Mouse (Mus musculus): ENCODE results near the gene Agtrap. TPM values are rescaled to one million over a fixed set of nuclear protein-coding genes. Genes with fewer than 3 reads are reported as not detected.

The Agtrap gene
- polyA plus RNA-seq, 1 experiment from 2014 or later, result 10.9 TPM

DNA sequence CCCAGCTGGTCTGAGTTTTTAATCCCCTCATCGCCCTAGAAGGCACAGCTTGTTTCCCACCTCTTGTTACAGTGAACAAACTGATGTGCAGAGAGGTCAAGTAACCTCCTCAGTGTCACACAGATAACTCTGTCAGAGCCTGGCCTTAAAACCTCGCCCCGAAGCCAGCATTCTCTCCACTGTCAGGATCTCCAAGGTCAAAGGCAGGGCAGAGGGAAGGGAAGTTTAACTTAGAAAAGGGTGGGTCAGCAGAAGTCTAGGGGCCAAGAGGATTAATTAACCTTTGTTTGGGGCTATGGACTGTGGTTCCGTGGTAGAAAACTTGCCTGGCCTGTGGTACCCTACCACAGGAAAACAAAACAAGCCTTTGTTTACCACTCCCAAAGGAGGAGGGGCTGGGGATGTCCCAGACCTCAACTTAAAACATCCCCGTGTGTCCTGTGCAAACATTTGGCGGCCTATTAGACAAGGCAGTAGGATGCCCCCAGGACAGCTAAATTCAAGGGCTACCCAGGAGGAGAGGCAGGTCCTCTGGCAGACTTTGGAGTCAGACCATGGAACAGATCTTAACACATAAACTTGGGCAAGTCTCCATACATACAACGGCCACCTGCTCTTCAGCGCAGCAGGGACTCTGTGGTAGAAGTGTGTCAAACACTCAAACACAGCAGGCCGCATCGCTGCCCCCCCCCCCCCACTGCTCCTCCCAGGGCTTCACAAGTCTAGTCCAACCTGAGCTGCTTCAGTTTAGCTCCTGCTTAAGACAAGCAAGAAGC is 2.5 kb downstream of the Agtrap start:
- H3K36me3 ChIP-seq (ENCODE audit: control insufficient read depth, insufficient read depth, low read length), result no peaks in the 10 kb centered on the region
- no peak overlapping the region for H3K4me2 ChIP-seq (replicated peaks; ENCODE audit: low read depth, low read length)
- no peak overlapping the region for H3K27ac ChIP-seq (ENCODE audit: low read depth, low read length)
- H3K9me3 ChIP-seq (ENCODE audit: control insufficient read depth, low read length), result no peaks in the 10 kb centered on the region
- no peaks in the 10 kb centered on the region for H3K27me3 ChIP-seq (ENCODE audit: control insufficient read depth, insufficient read depth, low read length)
- H3K4me1 ChIP-seq (replicated peaks; ENCODE audit: control insufficient read depth, insufficient read depth, low read length), result peaks cover 5% of the 10 kb centered on the region
- 38% methylated on average over 8 of the region's 10 CpGs for WGBS
- no peak overlapping the region for H3K9ac ChIP-seq (ENCODE audit: low read depth, low read length)
- no peak overlapping the region for H3K4me3 ChIP-seq (ENCODE audit: low read depth, low read length)
- DNase-seq (ENCODE audit: low spot score) (no peak), ATAC-seq (ENCODE audit: low FRiP score) (no peak)

DNA sequence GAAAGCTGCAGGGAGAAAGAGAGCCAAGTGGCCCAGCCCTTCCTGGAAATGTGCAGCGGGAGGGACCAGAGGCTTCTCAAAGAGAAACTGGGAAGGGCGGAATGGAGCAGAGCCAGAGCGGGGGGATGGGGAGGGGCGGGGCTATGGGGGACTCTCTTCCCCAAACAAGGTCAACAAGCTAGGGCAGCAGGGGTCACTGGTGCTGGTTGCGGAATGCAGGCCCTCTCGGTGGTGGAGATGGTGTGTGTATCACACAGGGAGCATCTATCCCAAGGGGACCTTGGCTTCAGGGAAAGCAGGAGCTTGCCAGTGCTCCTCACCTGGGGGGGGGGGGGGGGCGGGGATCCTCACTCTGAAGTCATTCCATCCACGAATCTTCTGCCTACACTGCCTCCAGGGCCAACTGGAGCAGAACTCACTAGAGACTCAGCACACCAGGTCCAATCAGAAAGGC is 3.5 kb downstream of the Agtrap start:
- Histone ChIP-seq H3K9me3 (ENCODE audit: control insufficient read depth, low read length) (no peaks in the 10 kb centered on the region), H3K4me3 (ENCODE audit: low read depth, low read length) (no peak overlapping the region), H3K4me1 (replicated peaks; ENCODE audit: control insufficient read depth, insufficient read depth, low read length) (peaks cover 5% of the 10 kb centered on the region), H3K27ac (ENCODE audit: low read depth, low read length) (no peak overlapping the region), H3K27me3 (ENCODE audit: control insufficient read depth, insufficient read depth, low read length) (no peaks in the 10 kb centered on the region), H3K36me3 (ENCODE audit: control insufficient read depth, insufficient read depth, low read length) (no peaks in the 10 kb centered on the region), H3K9ac (ENCODE audit: low read depth, low read length) (no peak overlapping the region), H3K4me2 (replicated peaks; ENCODE audit: low read depth, low read length) (no peak overlapping the region)
- WGBS, result 8% methylated on average over 8 of the region's 8 CpGs
- ATAC-seq (ENCODE audit: low FRiP score), result no peak
- no peak for DNase-seq (ENCODE audit: low spot score)

- Histone ChIP-seq H3K9me3 (ENCODE audit: control insufficient read depth, low read length) (no peaks in the 10 kb centered on the region), H3K27me3 (ENCODE audit: control insufficient read depth, insufficient read depth, low read length) (no peaks in the 10 kb centered on the region), H3K27ac (ENCODE audit: low read depth, low read length) (no peak overlapping the region), H3K9ac (ENCODE audit: low read depth, low read length) (no peak overlapping the region), H3K36me3 (ENCODE audit: control insufficient read depth, insufficient read depth, low read length) (no peaks in the 10 kb centered on the region), H3K4me2 (replicated peaks; ENCODE audit: low read depth, low read length) (no peak overlapping the region), H3K4me3 (ENCODE audit: low read depth, low read length) (no peak overlapping the region), H3K4me1 (replicated peaks; ENCODE audit: control insufficient read depth, insufficient read depth, low read length) (peaks cover 5% of the 10 kb centered on the region)
- DNase-seq (ENCODE audit: low spot score) (no peak), ATAC-seq (ENCODE audit: low FRiP score) (no peak)
- 50% methylated on average over 21 of the region's 21 CpGs for WGBS
Measured at GRCm38 (mm10) chr4:148083176-148083899, 4.5 kb downstream of the Agtrap start.

DNA sequence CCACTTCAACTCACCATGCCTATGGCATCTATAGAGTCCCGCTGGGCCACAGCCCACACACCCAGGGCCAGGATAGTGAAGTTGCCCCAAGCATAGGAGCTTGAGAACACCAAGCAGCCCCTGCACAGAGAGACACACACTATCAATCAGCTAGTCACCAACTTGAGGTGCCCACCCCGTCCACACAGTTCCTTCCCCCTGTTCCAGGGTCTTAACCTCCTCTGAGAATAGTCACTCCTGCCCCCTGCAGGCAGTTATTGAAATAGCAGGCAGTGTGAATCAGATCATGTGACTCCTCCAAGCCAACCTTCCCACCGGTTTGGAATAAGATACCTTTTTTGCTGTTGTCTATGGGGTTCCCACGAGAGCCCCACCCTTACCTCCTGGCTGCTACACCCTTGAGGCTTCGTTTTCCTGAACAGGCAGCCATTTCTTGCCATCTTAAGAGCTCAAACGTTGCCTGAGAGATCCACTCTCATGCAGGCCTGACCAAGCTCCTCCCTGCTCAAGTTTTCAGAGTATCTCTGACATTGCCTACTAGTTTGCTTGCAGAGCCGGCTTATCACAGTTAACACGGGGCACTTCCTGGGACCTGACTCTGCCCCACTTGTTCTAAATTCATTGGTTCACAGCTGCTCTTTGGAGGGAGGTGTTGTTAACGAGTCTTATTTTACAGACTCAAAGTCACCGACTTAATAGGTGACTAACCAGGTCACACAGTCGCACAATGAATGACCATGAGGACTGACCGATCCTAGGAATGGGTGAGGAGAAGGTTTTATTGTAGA is 5.4 kb downstream of the Agtrap start:
- no peak overlapping the region for H3K4me3 ChIP-seq (ENCODE audit: low read depth, low read length)
- H3K27me3 ChIP-seq (ENCODE audit: control insufficient read depth, insufficient read depth, low read length), result no peaks in the 10 kb centered on the region
- H3K36me3 ChIP-seq (ENCODE audit: control insufficient read depth, insufficient read depth, low read length), result no peaks in the 10 kb centered on the region
- H3K9ac ChIP-seq (ENCODE audit: low read depth, low read length), result no peak overlapping the region
- no peak overlapping the region for H3K4me2 ChIP-seq (replicated peaks; ENCODE audit: low read depth, low read length)
- ATAC-seq (ENCODE audit: low FRiP score), result peak; percentile 33; the same call in 1 of the 2 replicates
- peak; percentile 80 for DNase-seq (ENCODE audit: low spot score)
- no peaks in the 10 kb centered on the region for H3K9me3 ChIP-seq (ENCODE audit: control insufficient read depth, low read length)
- 56% methylated on average over 12 of the region's 12 CpGs for WGBS
- peaks cover 5% of the 10 kb centered on the region; the same call in 1 of the 2 replicates for H3K4me1 ChIP-seq (replicated peaks; ENCODE audit: control insufficient read depth, insufficient read depth, low read length)
- H3K27ac ChIP-seq (ENCODE audit: low read depth, low read length), result no peak overlapping the region

DNA sequence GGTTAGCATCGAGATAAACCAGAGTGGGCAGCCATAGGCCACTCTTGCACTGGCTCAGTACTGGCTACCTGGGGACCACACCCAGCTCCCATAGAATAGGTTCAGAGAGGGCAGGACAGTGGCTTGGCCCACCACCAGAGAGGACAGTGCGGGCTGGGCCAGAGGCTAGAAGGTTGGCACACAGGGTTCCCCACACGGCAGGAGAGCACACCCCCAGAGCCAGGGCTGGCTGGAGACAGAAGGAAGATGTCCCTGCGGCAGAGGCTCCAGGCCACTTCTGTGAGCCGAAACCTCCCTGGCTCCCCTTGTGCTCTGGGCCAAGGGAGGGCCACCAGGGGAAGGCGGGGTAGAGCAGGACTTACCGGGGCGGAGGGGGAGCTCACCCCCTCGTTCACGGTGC is 6.6 kb downstream of the Agtrap start:
- Histone ChIP-seq H3K36me3 (ENCODE audit: control insufficient read depth, insufficient read depth, low read length) (no peaks in the 10 kb centered on the region), H3K27ac (ENCODE audit: low read depth, low read length) (no peak overlapping the region), H3K27me3 (ENCODE audit: control insufficient read depth, insufficient read depth, low read length) (no peaks in the 10 kb centered on the region), H3K9me3 (ENCODE audit: control insufficient read depth, low read length) (no peaks in the 10 kb centered on the region), H3K4me3 (ENCODE audit: low read depth, low read length) (no peak overlapping the region), H3K9ac (ENCODE audit: low read depth, low read length) (no peak overlapping the region), H3K4me2 (replicated peaks; ENCODE audit: low read depth, low read length) (no peak overlapping the region), H3K4me1 (replicated peaks; ENCODE audit: control insufficient read depth, insufficient read depth, low read length) (peaks cover 5% of the 10 kb centered on the region; the same call in 1 of the 2 replicates)
- WGBS, result 93% methylated on average over 10 of the region's 10 CpGs
- ATAC-seq (ENCODE audit: low FRiP score), result no peak
- DNase-seq (ENCODE audit: low spot score), result no peak

DNA sequence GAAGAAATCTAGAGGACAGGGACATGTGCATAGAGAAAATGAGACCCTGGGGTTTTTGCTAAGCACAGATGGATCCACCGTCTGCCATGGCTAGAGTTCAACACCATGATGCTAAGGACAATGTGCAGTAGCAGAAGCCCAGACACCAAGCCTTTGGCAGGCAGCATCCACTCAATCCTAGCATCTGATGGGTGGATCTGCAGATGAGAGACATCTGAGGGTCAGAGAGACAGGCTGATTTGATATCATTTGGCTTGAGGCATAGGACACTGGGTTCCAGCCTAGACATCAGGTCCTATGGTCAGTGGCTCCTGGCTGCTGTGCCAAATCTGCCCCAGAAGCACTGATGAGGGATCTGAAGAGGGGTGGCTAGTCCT is 7.2 kb downstream of the Agtrap start:
- DNase-seq (ENCODE audit: low spot score) (no peak), ATAC-seq (ENCODE audit: low FRiP score) (no peak)
- Histone ChIP-seq H3K4me3 (ENCODE audit: low read depth, low read length) (no peak overlapping the region), H3K4me2 (replicated peaks; ENCODE audit: low read depth, low read length) (no peak overlapping the region), H3K36me3 (ENCODE audit: control insufficient read depth, insufficient read depth, low read length) (no peaks in the 10 kb centered on the region), H3K27me3 (ENCODE audit: control insufficient read depth, insufficient read depth, low read length) (no peaks in the 10 kb centered on the region), H3K4me1 (replicated peaks; ENCODE audit: control insufficient read depth, insufficient read depth, low read length) (peaks cover 3% of the 10 kb centered on the region; the same call in 1 of the 2 replicates), H3K9ac (ENCODE audit: low read depth, low read length) (no peak overlapping the region), H3K27ac (ENCODE audit: low read depth, low read length) (no peak overlapping the region), H3K9me3 (ENCODE audit: control insufficient read depth, low read length) (no peaks in the 10 kb centered on the region)
- 100% methylated on average over 1 of the region's 1 CpGs for WGBS

- H3K4me1 ChIP-seq (replicated peaks; ENCODE audit: control insufficient read depth, insufficient read depth, low read length), result 0 out of 2 replicates have a peak, but pooled peaks cover 2% of the 10 kb centered on the region
- H3K4me2 ChIP-seq (replicated peaks; ENCODE audit: low read depth, low read length), result no peak overlapping the region
- H3K4me3 ChIP-seq (ENCODE audit: low read depth, low read length), result no peak overlapping the region
- H3K9me3 ChIP-seq (ENCODE audit: control insufficient read depth, low read length), result no peaks in the 10 kb centered on the region
- no peak for DNase-seq (ENCODE audit: low spot score)
- WGBS, result 90% methylated on average over 8 of the region's 8 CpGs
- H3K27me3 ChIP-seq (ENCODE audit: control insufficient read depth, insufficient read depth, low read length), result no peaks in the 10 kb centered on the region
- no peak overlapping the region for H3K9ac ChIP-seq (ENCODE audit: low read depth, low read length)
- no peak overlapping the region for H3K27ac ChIP-seq (ENCODE audit: low read depth, low read length)
- H3K36me3 ChIP-seq (ENCODE audit: control insufficient read depth, insufficient read depth, low read length), result no peaks in the 10 kb centered on the region
- ATAC-seq (ENCODE audit: low FRiP score), result no peak
Measured at GRCm38 (mm10) chr4:148079944-148080596, 7.8 kb downstream of the Agtrap start.

DNA sequence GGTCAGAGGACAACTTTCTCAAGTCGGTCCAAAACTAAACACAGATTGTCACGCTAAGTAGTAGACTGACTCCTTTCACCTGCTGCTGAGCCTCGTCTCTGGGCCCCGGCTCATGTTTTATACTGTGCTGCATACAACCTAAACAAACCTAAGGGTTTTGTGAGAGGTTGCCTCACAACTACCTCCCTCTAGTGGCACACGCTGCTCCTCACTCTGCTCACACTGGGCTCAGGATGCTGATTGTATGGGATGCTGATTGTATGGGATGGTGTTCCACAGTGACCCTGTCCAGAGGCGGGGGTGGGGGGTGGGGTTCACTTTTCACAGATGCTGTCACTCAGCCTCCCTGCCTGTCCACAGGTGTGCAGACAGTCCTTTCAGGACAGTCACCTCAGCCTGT is 8.6 kb downstream of the Agtrap start:
- Histone ChIP-seq H3K4me2 (replicated peaks; ENCODE audit: low read depth, low read length) (no peak overlapping the region), H3K9ac (ENCODE audit: low read depth, low read length) (no peak overlapping the region), H3K27me3 (ENCODE audit: control insufficient read depth, insufficient read depth, low read length) (no peaks in the 10 kb centered on the region), H3K9me3 (ENCODE audit: control insufficient read depth, low read length) (no peaks in the 10 kb centered on the region), H3K4me3 (ENCODE audit: low read depth, low read length) (no peak overlapping the region), H3K27ac (ENCODE audit: low read depth, low read length) (no peak overlapping the region), H3K36me3 (ENCODE audit: control insufficient read depth, insufficient read depth, low read length) (no peaks in the 10 kb centered on the region), H3K4me1 (replicated peaks; ENCODE audit: control insufficient read depth, insufficient read depth, low read length) (0 out of 2 replicates have a peak, but pooled peaks cover 2% of the 10 kb centered on the region)
- ATAC-seq (ENCODE audit: low FRiP score), result no peak
- DNase-seq (ENCODE audit: low spot score), result no peak
- 71% methylated on average over 6 of the region's 6 CpGs for WGBS

All from hindbrain, embryonic 11.5 days (tissue).